In genomic region chr7:25363151-25363550, GRCm38 (mm10) we compare ENCODE assay signal across 11 mouse cellular contexts. TPM values are rescaled to one million over a fixed set of nuclear protein-coding genes. Genes with fewer than 3 reads are reported as not detected.
DNase-seq lines count a peak whose midpoint lies in the region; ATAC-seq and TF ChIP-seq lines count a peak whose summit lies in the region.
"Had no signal": no experiment of that assay in that cellular context is flagged by ENCODE, and none has a peak within 500 bp of the region (broad histone marks: within the 10 kb centered on the region; RNA-seq: fewer than 3 reads in every experiment).

No protein-coding gene starts in this region.

- no peak overlapping the region for H3K9ac ChIP-seq in liver, adult 2 months (ENCODE audit: low read depth, low read length)
- H3K9ac ChIP-seq in liver, embryonic 12.5 days: no peak overlapping the region
- H3K9ac ChIP-seq: heart, embryonic 15.5 days had no signal

- TF ChIP-seq CTCF in liver, adult 2 months (IDR thresholded peaks at IDR 0.05; ENCODE audit: low read depth, low read length): peak; percentile 43; the same call in 1 of the 2 replicates
- TF ChIP-seq CTCF in cerebellum, adult 2 months (IDR thresholded peaks at IDR 0.05; ENCODE audit: borderline replicate concordance, insufficient read depth, low read depth, low read length): peak; percentile 70

- no peaks in the 10 kb centered on the region for H3K79me2 ChIP-seq in liver, adult 2 months (ENCODE audit: control insufficient read depth, insufficient read depth, low read length)

- H3K4me2 ChIP-seq in liver, embryonic 12.5 days: no peak overlapping the region
- H3K4me2 ChIP-seq: heart, embryonic 15.5 days had no signal

- no peak overlapping the region for H3K27ac ChIP-seq in liver, adult 2 months (replicated peaks; ENCODE audit: insufficient read depth, low read depth, low read length)
- H3K27ac ChIP-seq in liver, embryonic 12.5 days: no peak overlapping the region
- no peak overlapping the region for H3K27ac ChIP-seq in cerebellum, adult 2 months (ENCODE audit: insufficient read depth, low read length)
- H3K27ac ChIP-seq in limb, embryonic 10.5 days: no peak overlapping the region
- H3K27ac ChIP-seq: heart, embryonic 15.5 days had no signal

- no peaks in the 10 kb centered on the region for H3K9me3 ChIP-seq in liver, embryonic 12.5 days (replicated peaks)
- H3K9me3 ChIP-seq in limb, embryonic 10.5 days (replicated peaks): no peaks in the 10 kb centered on the region
- H3K9me3 ChIP-seq: heart, embryonic 15.5 days had no signal

- H3K27me3 ChIP-seq in liver, adult 2 months (ENCODE audit: control insufficient read depth, insufficient read depth, low read length): peaks cover 4% of the 10 kb centered on the region
- H3K27me3 ChIP-seq in liver, embryonic 12.5 days (replicated peaks): peaks cover 42% of the 10 kb centered on the region
- H3K27me3 ChIP-seq in cerebellum, adult 2 months (ENCODE audit: control insufficient read depth, insufficient read depth, low read length): no peaks in the 10 kb centered on the region
- peaks cover 36% of the 10 kb centered on the region for H3K27me3 ChIP-seq in limb, embryonic 10.5 days (ENCODE audit: low read depth, poor library complexity, severe bottlenecking)

- no peaks in the 10 kb centered on the region for H3K36me3 ChIP-seq in liver, adult 2 months (ENCODE audit: control insufficient read depth, insufficient read depth, low read length)
- peaks cover 6% of the 10 kb centered on the region; the same call in 1 of the 2 replicates for H3K36me3 ChIP-seq in liver, embryonic 12.5 days
- peaks cover 70% of the 10 kb centered on the region for H3K36me3 ChIP-seq in limb, embryonic 10.5 days

- peak; percentile 53 for ATAC-seq in cerebellum, adult (ENCODE audit: insufficient number of reproducible peaks, low FRiP score, low TSS enrichment)
- ATAC-seq in liver, embryonic 12.5 days: no peak

- no peak for TF ChIP-seq POLR2A in liver, adult 2 months (IDR thresholded peaks at IDR 0.05; ENCODE audit: extremely low read depth, insufficient read depth, low read length)
- no peak for TF ChIP-seq POLR2A in cerebellum, adult 2 months (IDR thresholded peaks at IDR 0.05; ENCODE audit: borderline replicate concordance, insufficient read depth, low read length)

- WGBS in liver, adult 2 months: 86% methylated on average over 19 of the region's 19 CpGs
- WGBS in liver, embryonic 12.5 days (ENCODE audit: insufficient replicate concordance): 81% methylated on average over 19 of the region's 19 CpGs
- WGBS in cerebellum, adult 2 months: 48% methylated on average over 19 of the region's 19 CpGs
- WGBS in limb, embryonic 10.5 days: 90% methylated on average over 19 of the region's 19 CpGs

- H3K4me3 ChIP-seq in liver, adult 2 months (ENCODE audit: insufficient read depth, low read depth, low read length): no peak overlapping the region
- H3K4me3 ChIP-seq in liver, embryonic 12.5 days: no peak overlapping the region
- no peak overlapping the region for H3K4me3 ChIP-seq in cerebellum, adult 2 months (replicated peaks; ENCODE audit: insufficient read depth, low read depth, low read length)
- no peak overlapping the region for H3K4me3 ChIP-seq in limb, embryonic 10.5 days
- H3K4me3 ChIP-seq: heart, embryonic 15.5 days had no signal

- H3K4me1 ChIP-seq in liver, adult 2 months (ENCODE audit: control insufficient read depth, insufficient read depth, low read length): no peaks in the 10 kb centered on the region
- no peaks in the 10 kb centered on the region for H3K4me1 ChIP-seq in liver, embryonic 12.5 days
- H3K4me1 ChIP-seq in cerebellum, adult 2 months (ENCODE audit: control insufficient read depth, insufficient read depth, low read length): peaks cover 10% of the 10 kb centered on the region
- peaks cover 18% of the 10 kb centered on the region for H3K4me1 ChIP-seq in limb, embryonic 10.5 days

- no peak for DNase-seq in cerebellum, postnatal 4 days (ENCODE audit: low spot score in 2 of 2)
- DNase-seq in liver, adult 2 months (ENCODE audit: extremely low read depth, low read depth, low spot score): no peak
- DNase-seq in cerebellum, adult 2 months: peak; percentile 81 to 82
- DNase-seq in lung, postnatal 36 days: peak; percentile 45
- no peak for DNase-seq in limb, embryonic 10.5 days (ENCODE audit: low spot score)
- DNase-seq in yolk sac, embryonic 10.5 days (ENCODE audit: low spot score): no peak

RNA-seq across cellular contexts. Expression of gene Cnfn, which starts 6.4 kb away (rescaled TPM):
- total RNA-seq in liver, adult 2 months (2014; rRNA removed): not detected in 2 replicates
- polyA plus RNA-seq in liver, adult 2 months (2012; rRNA removed): not detected in 2 replicates
- not detected in 2 replicates for polyA plus RNA-seq in liver, embryonic 12.5 days (2016; fragmentation: Nextera tagmentation; extraction: Ambion mirVana)
- polyA plus RNA-seq in cerebellum, adult 2 months (2012; rRNA removed): 0.59 TPM in 1 of 2 replicates, not detected in the other
- not detected in 2 replicates for polyA plus RNA-seq in limb, embryonic 10.5 days (2016; fragmentation: Nextera tagmentation; extraction: Ambion mirVana)
- polyA plus RNA-seq: neural tube, embryonic 14.5 days; stomach, embryonic 14.5 days had no signal

RNA-seq across cellular contexts. Expression of gene Lipe, which starts 35.4 kb away (rescaled TPM):
- 8.3 and 8.7 TPM in 2 replicates for total RNA-seq in liver, adult 2 months (2014; rRNA removed)
- 9.8 and 11.3 TPM in 2 replicates for polyA plus RNA-seq in liver, adult 2 months (2012; rRNA removed)
- 2.9 and 3.3 TPM in 2 replicates for polyA plus RNA-seq in liver, embryonic 12.5 days (2016; fragmentation: Nextera tagmentation; extraction: Ambion mirVana)
- polyA plus RNA-seq in cerebellum, adult 2 months (2012; rRNA removed): 12.1 and 12.3 TPM in 2 replicates
- polyA plus RNA-seq in limb, embryonic 10.5 days (2016; fragmentation: Nextera tagmentation; extraction: Ambion mirVana): 8.4 and 8.9 TPM in 2 replicates

RNA-seq across cellular contexts. Expression of gene Megf8, which starts 46.2 kb away (rescaled TPM):
- total RNA-seq in liver, adult 2 months (2014; rRNA removed): 1.5 and 2.6 TPM in 2 replicates
- 5.1 and 5.4 TPM in 2 replicates for polyA plus RNA-seq in liver, adult 2 months (2012; rRNA removed)
- polyA plus RNA-seq in liver, embryonic 12.5 days (2016; fragmentation: Nextera tagmentation; extraction: Ambion mirVana): 2.6 TPM in 2 replicates
- 76.8 and 77.8 TPM in 2 replicates for polyA plus RNA-seq in cerebellum, adult 2 months (2012; rRNA removed)
- polyA plus RNA-seq in limb, embryonic 10.5 days (2016; fragmentation: Nextera tagmentation; extraction: Ambion mirVana): 17.6 and 22.2 TPM in 2 replicates

RNA-seq across cellular contexts. Expression of gene Cxcl17, which starts 49.5 kb away (rescaled TPM):
- total RNA-seq in liver, adult 2 months (2014; rRNA removed): not detected in 2 replicates
- not detected in 2 replicates for polyA plus RNA-seq in liver, adult 2 months (2012; rRNA removed)
- polyA plus RNA-seq in liver, embryonic 12.5 days (2016; fragmentation: Nextera tagmentation; extraction: Ambion mirVana): 0.30 TPM in 1 of 2 replicates, not detected in the other
- polyA plus RNA-seq in cerebellum, adult 2 months (2012; rRNA removed): not detected in 2 replicates
- 0.54 and 0.91 TPM in 2 replicates for polyA plus RNA-seq in limb, embryonic 10.5 days (2016; fragmentation: Nextera tagmentation; extraction: Ambion mirVana)

RNA-seq across cellular contexts. Expression of gene Tmem145, which starts 57.2 kb away (rescaled TPM):
- total RNA-seq in liver, adult 2 months (2014; rRNA removed): not detected in 2 replicates
- polyA plus RNA-seq in liver, adult 2 months (2012; rRNA removed): not detected in 2 replicates
- 0.14 TPM in 2 replicates for polyA plus RNA-seq in liver, embryonic 12.5 days (2016; fragmentation: Nextera tagmentation; extraction: Ambion mirVana)
- polyA plus RNA-seq in cerebellum, adult 2 months (2012; rRNA removed): 226 and 246 TPM in 2 replicates
- 0.14 and 0.38 TPM in 2 replicates for polyA plus RNA-seq in limb, embryonic 10.5 days (2016; fragmentation: Nextera tagmentation; extraction: Ambion mirVana)

Comparison
In these comparisons a context has a peak if more than half of its experiments do, and no peak if none do; other contexts are left out.
1. DNase-seq: peak in cerebellum, adult 2 months (2 of 2) and lung, postnatal 36 days (single experiment); none in cerebellum, postnatal 4 days (0 of 2), liver, adult 2 months (single experiment), limb, embryonic 10.5 days (single experiment) and yolk sac, embryonic 10.5 days (single experiment).